Mouse (Mus musculus) stomach, embryonic 16.5 days (tissue): ENCODE measurements at regions not wholly inside any gene's neighbourhood (a gene's known extent, or its start where the extent isn't known, plus 50 kb on each side); places are given as distances from the start of the nearest gene placed in this dataset.
"Not testable (repeated sequence)": the region's sequence is repeated elsewhere in the genome, so short reads cannot be mapped to it uniquely, and the experiment has no call there.

Experiments
- ATAC-seq: fragments of 200-750 bp; cut with Nextera tagmentation; 2 replicates; pipeline ENCODE4 v1.8.0; 2017; ENCODE audit warnings: moderate number of reproducible peaks, moderate TSS enrichment; ENCODE audit not compliant: insufficient read depth, low FRiP score
- H3K27ac ChIP-seq: fragments of 300-500 bp; sonication (generic); 2 replicates; pipeline ENCODE4 v1.5.1; 2014; ENCODE audit warnings: low read length
- H3K27me3 ChIP-seq: fragments of 300-500 bp; sonication (generic); 2 replicates; pipeline ENCODE4 v1.6.1; 2014; ENCODE audit warnings: low read length, control low read depth, mixed read lengths; ENCODE audit not compliant: control insufficient read depth, insufficient read depth
- H3K36me3 ChIP-seq: fragments of 300-500 bp; sonication (generic); 2 replicates; pipeline ENCODE4 v1.6.1; 2014; ENCODE audit warnings: low read length; ENCODE audit not compliant: control insufficient read depth, insufficient read depth
- H3K4me1 ChIP-seq: fragments of 300-500 bp; sonication (generic); 2 replicates; pipeline ENCODE4 v1.6.1; 2014; ENCODE audit warnings: low read length, control low read depth, mixed read lengths; ENCODE audit not compliant: control insufficient read depth, insufficient read depth
- H3K4me2 ChIP-seq: fragments of 300-500 bp; sonication (generic); 2 replicates; pipeline ENCODE4 v1.6.1; 2014; ENCODE audit warnings: low read depth, low read length, mixed read lengths
- H3K4me3 ChIP-seq: fragments of 300-500 bp; sonication (generic); replicated peaks from 2 replicates; pipeline ENCODE4 v1.5.1; 2014; ENCODE audit warnings: mild to moderate bottlenecking, low read length
- H3K9ac ChIP-seq: fragments of 300-500 bp; sonication (generic); 2 replicates; pipeline ENCODE4 v1.6.1; 2014; ENCODE audit warnings: low read length
- H3K9me3 ChIP-seq: fragments of 300-500 bp; sonication (generic); replicated peaks from 2 replicates; pipeline ENCODE4 v1.6.1; 2016; ENCODE audit warnings: low read length, control low read depth; ENCODE audit not compliant: control insufficient read depth
- WGBS: fragments of 180-500 bp; shearing (Covaris S2); extraction: QIAGEN DNeasy Blood & Tissue Kit; methylation state at CpG from one replicate; pipeline ENCODE4 v1.1.7; 2014; 5-methylcytosine and 5-hydroxymethylcytosine counted together

DNA sequence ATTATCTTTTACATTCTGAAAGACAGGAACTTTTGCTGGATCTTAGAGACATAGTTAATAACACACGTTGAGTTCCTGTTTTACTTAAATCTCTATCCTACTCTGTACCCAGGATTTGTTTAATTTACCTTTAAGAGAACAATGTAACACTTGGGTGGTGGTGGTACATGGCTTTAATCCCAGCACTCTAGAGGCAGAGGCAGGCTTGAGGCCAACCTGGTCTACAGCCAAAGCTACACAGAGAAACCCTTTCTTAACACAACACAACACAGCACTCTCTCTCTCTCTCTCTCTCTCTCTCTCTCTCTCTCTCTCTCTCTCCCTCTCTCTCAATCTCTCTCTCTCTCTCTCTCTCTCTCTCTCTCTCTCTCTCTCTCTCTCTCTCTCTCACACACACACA is 1076.0 kb downstream of the Poteg start:
- H3K27me3 ChIP-seq, ATAC-seq, H3K4me2 ChIP-seq, H3K4me1 ChIP-seq, H3K27ac ChIP-seq, H3K4me3 ChIP-seq, H3K36me3 ChIP-seq, H3K9me3 ChIP-seq, H3K9ac ChIP-seq: not testable (repeated sequence)
- 51% methylated on average over 1 of the region's 1 CpGs for WGBS

DNA sequence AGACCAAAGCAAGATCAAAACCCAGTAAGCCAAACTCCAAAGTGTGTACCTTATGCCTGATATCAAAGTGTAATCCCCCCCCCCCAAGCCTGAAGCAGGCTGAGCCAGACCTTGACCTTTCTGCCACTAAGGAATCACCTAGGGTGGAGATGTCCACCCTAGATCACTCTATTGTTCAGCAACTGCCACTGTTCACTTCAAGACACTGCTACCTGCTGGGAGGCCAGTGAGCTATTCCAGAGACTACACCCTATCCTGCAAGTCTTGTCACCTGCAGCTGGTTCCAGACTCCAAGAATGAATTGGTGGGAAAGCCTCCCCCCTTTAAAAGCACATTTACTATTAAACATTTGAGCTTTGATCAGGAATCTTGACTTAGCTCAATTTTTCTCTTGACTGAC is 1099.8 kb downstream of the Poteg start:
- no peak overlapping the region for H3K9ac ChIP-seq
- no peaks in the 10 kb centered on the region for H3K27me3 ChIP-seq
- H3K4me3 ChIP-seq = no peak overlapping the region
- no peak overlapping the region for H3K4me2 ChIP-seq
- no peaks in the 10 kb centered on the region for H3K4me1 ChIP-seq
- ATAC-seq = no peak
- H3K27ac ChIP-seq = no peak overlapping the region
- H3K9me3 ChIP-seq = no peaks in the 10 kb centered on the region
- no peaks in the 10 kb centered on the region for H3K36me3 ChIP-seq

DNA sequence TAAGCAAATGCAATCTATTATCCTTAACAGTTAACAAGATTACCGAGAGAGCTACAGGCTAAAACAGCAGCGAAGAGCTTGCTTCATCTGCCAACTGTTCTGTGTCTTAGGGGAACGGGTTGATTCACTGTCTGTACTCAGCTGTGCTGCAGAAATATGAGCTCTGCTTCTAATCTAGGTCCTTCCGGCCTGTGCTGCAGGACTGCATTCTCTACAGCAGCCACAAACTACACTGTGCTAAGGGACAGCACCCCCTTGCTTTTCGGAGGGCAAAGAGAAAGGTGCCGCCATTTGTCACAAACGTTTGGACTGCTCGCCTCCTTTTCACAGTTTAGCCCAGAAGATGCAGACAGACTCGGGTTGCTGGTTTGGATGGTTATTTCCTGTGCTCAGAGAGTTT is 1112.4 kb downstream of the Poteg start:
- Histone ChIP-seq H3K4me1 (no peaks in the 10 kb centered on the region), H3K36me3 (no peaks in the 10 kb centered on the region), H3K27ac (no peak overlapping the region), H3K9ac (no peak overlapping the region), H3K27me3 (no peaks in the 10 kb centered on the region), H3K4me3 (no peak overlapping the region), H3K4me2 (peak overlapping the region; percentile 24; the same call in 1 of the 2 replicates), H3K9me3 (no peaks in the 10 kb centered on the region)
- 43% methylated on average over 9 of the region's 9 CpGs for WGBS
- no peak for ATAC-seq

DNA sequence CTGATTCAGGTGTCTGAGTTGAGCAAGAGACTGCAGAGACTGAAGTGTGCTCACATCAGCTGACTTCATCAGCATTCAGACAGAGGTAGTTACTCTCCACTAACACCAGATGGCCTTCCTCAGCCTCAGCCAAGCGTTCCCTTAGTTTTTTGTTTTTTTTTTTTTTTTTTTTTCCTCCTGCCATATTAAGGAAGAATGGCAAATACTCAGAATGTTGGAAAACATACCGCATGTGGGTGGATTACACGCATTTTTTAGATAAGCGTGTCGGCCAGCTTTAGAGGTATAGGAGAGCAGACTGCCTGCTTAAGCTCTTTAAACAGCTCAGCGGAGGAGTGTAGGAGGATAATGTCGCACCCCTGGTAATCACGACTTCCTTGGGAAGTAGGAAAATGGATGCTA is 1131.8 kb downstream of the Poteg start:
- Histone ChIP-seq H3K4me2 (no peak overlapping the region), H3K4me3 (no peak overlapping the region), H3K27me3 (no peaks in the 10 kb centered on the region), H3K4me1 (no peaks in the 10 kb centered on the region), H3K27ac (no peak overlapping the region), H3K9me3 (no peaks in the 10 kb centered on the region), H3K36me3 (no peaks in the 10 kb centered on the region), H3K9ac (no peak overlapping the region)
- WGBS = 22% methylated on average over 8 of the region's 8 CpGs
- ATAC-seq = no peak

DNA sequence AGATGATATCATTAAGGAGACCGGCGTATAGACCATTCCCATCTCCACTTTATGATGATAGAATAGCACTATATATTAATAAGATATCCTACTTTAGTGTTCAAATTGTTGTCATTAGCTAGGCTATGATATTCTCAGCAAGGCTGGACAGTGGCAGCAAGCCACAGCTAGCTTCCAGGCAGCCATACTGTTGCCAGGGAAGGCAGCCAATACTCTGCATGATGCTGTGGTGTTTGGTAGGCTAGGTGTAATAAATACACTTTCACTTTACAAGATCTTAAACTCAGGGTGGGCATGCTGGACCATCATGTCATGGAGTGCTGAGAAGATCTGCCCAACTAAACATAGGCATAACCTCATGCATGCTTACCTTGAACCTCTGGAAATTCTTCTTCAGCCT is 1133.4 kb downstream of the Poteg start:
- no peaks in the 10 kb centered on the region for H3K9me3 ChIP-seq
- no peak overlapping the region for H3K27ac ChIP-seq
- no peak overlapping the region for H3K4me2 ChIP-seq
- WGBS = 99% methylated on average over 2 of the region's 2 CpGs
- no peaks in the 10 kb centered on the region for H3K27me3 ChIP-seq
- no peak overlapping the region for H3K9ac ChIP-seq
- no peak overlapping the region for H3K4me3 ChIP-seq
- H3K36me3 ChIP-seq = no peaks in the 10 kb centered on the region
- H3K4me1 ChIP-seq = no peaks in the 10 kb centered on the region
- ATAC-seq = no peak

DNA sequence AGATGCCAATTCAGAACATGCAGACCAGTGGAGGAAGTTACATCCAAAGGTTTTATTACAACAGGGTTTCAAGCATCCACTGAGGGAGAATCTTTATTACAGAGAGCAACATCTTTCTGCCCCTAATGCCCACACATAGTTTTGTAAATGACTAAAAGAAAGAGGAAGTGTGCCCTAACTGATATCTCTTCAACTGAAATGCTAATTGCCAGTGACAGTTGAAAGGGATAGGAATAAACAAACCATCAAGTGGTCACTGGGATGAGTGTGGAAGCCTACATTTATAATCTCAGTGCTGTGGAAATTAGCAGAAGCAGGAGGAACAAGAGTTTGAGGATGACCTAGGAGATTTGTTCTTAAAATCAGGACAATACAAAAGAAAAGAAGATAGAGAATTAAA is 1142.5 kb downstream of the Poteg start:
- H3K4me1 ChIP-seq = no peaks in the 10 kb centered on the region
- no peak overlapping the region for H3K9ac ChIP-seq
- no peak overlapping the region for H3K27ac ChIP-seq
- no peak for ATAC-seq
- no peaks in the 10 kb centered on the region for H3K27me3 ChIP-seq
- no peaks in the 10 kb centered on the region for H3K9me3 ChIP-seq
- H3K36me3 ChIP-seq = no peaks in the 10 kb centered on the region
- H3K4me3 ChIP-seq = no peak overlapping the region
- no peak overlapping the region for H3K4me2 ChIP-seq

DNA sequence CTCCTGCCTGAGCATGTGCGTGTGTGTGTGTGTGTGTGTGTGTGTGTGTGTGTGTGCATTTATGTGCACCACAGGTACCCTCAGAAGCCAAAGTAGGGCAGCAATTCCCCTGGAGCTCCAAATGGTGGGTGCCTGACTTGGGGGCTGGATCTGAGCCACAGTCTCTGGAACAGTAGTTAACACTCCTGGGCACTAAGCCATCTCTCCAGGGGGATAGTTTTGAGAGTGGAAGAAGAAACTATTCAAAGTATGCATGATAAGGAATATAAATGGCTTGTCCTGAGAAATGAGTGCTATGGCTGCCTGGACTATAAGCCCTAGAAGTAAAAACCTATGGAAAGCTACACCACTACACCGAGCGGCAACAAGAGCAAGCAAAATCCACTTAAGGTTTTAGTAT is 1145.8 kb downstream of the Poteg start:
- no peak overlapping the region for H3K9ac ChIP-seq
- no peak for ATAC-seq
- H3K4me2 ChIP-seq = no peak overlapping the region
- no peaks in the 10 kb centered on the region for H3K27me3 ChIP-seq
- H3K4me3 ChIP-seq = no peak overlapping the region
- no peaks in the 10 kb centered on the region for H3K4me1 ChIP-seq
- H3K36me3 ChIP-seq = no peaks in the 10 kb centered on the region
- H3K27ac ChIP-seq = no peak overlapping the region
- WGBS = 85% methylated on average over 3 of the region's 3 CpGs
- H3K9me3 ChIP-seq = no peaks in the 10 kb centered on the region

DNA sequence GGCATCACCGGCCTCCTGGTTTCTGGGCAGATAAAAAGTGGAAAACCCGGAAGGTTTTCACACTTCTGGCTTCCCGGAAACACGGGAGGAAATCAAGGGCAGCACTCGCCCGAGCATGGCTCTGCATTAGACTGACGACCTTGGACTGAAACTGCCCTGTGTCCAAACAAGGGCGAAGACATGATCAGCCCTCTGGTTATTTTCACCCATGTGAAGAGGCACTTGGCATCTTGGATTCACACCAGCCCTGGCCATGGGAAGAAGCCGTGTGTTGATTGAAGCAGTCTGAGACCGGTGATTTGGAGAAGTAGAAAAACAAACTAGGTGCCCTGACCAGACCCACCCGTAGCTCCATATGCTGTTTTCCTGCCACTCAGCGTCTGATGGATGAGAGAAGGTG is 1146.7 kb downstream of the Poteg start:
- WGBS = 36% methylated on average over 12 of the region's 12 CpGs
- no peaks in the 10 kb centered on the region for H3K4me1 ChIP-seq
- ATAC-seq = no peak
- H3K9ac ChIP-seq = no peak overlapping the region
- no peak overlapping the region for H3K4me2 ChIP-seq
- H3K27me3 ChIP-seq = no peaks in the 10 kb centered on the region
- no peak overlapping the region for H3K27ac ChIP-seq
- no peak overlapping the region for H3K4me3 ChIP-seq
- no peaks in the 10 kb centered on the region for H3K36me3 ChIP-seq
- H3K9me3 ChIP-seq = no peaks in the 10 kb centered on the region

DNA sequence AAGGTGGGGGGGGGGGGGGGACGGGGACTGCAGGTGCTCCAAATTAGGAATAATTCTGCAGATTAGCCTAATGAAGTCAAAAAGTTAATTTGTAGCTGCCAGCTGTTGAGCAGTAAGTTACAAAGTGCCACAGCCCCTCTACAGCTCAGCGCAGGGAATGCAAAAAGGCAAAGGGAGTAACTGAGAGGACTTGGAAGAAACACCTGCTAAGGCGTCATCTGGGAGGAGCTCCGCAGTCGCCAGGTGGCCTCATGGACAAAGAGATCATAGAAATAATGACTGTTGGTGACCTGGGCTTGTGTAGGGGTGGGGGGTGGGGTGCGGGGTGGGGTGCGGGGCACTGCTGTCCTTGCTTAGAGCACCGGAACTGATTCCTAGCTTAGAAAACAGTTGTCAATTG is 1147.1 kb downstream of the Poteg start:
- 20% methylated on average over 7 of the region's 8 CpGs for WGBS

DNA sequence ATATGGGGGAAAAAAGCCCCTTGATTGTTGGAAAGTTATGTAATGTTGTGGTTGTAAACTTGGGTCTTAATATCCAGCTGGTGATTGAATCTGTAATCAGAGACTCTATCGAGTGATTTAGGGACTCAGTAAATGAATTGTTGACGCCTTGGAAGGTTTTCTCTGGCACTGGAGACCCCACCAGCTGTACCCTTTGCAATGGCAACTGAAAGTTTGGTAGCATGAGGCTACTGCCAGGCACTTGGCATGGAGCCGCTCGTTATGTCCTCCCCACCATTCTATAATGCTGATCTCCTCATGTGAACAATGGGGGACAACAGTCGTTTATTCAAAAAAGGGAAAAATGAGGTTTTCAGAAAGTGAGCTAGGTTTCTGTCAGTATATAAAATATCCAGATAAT is 1148.4 kb downstream of the Poteg start:
- Histone ChIP-seq H3K27me3 (no peaks in the 10 kb centered on the region), H3K4me1 (no peaks in the 10 kb centered on the region), H3K9me3 (no peaks in the 10 kb centered on the region), H3K27ac (no peak overlapping the region), H3K4me2 (no peak overlapping the region), H3K4me3 (no peak overlapping the region), H3K36me3 (no peaks in the 10 kb centered on the region), H3K9ac (no peak overlapping the region)
- ATAC-seq = no peak
- WGBS = 83% methylated on average over 5 of the region's 5 CpGs

More for the DNA sequence above, 1147.1 kb downstream of the Poteg start:
- Histone ChIP-seq H3K27ac (no peak overlapping the region), H3K4me3 (no peak overlapping the region), H3K27me3 (no peaks in the 10 kb centered on the region), H3K9me3 (no peaks in the 10 kb centered on the region), H3K4me2 (no peak overlapping the region), H3K4me1 (no peaks in the 10 kb centered on the region), H3K36me3 (no peaks in the 10 kb centered on the region), H3K9ac (no peak overlapping the region)
- ATAC-seq = no peak
